Mouse (Mus musculus) stomach, postnatal 0 days (tissue): ENCODE measurements at regions not wholly inside any gene's neighbourhood (a gene's known extent, or its start where the extent isn't known, plus 50 kb on each side); places are given as distances from the start of the nearest gene placed in this dataset.

Experiments
- CTCF ChIP-seq: IDR thresholded peaks from 2 replicates; pipeline ENCODE4 v1.5.1; 2016; ENCODE audit warnings: antibody characterized with exemption, low read depth, mild to moderate bottlenecking, moderate library complexity
- EP300 ChIP-seq: optimal IDR thresholded peaks from 2 replicates; pipeline ENCODE3; 2016; ENCODE audit warnings: antibody characterized with exemption

- no peak for TF ChIP-seq CTCF
- TF ChIP-seq EP300, result no peak
Measured at GRCm38 (mm10) chr3:53939684-53940189, 76.1 kb upstream of the Ufm1 start.
